Mouse (Mus musculus): ENCODE data around the gene Ms4a18.
"Not testable (repeated sequence)": the region's sequence is repeated elsewhere in the genome, so short reads cannot be mapped to it uniquely, and the experiment has no call there.

The Ms4a18 gene

DNA sequence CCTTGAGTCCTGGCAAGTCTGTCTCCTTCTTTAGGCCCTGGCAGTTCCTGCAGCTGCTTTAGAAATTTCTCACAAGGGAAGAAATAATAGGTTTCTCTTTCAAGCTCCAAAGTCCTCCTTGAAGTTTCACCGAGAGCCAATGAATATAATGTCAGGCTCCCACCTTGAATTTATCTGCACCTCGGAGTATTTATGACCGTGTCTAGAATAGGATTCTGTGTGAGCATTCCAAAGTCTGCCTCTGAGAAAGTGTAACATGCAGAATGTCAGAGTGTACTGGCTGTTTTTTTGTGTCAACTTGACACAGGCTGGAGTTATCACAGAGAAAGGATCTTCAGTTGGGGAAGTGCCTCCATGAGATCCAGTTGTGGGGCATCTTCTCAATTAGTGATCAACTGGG is at the start of gene Ms4a18:
Gene Ms4a18 (minus strand): TSS at position 141 of the 400 bp plus-strand sequence.
- no peak for DNase-seq (ENCODE audit: low spot score in 2 of 2)

DNA sequence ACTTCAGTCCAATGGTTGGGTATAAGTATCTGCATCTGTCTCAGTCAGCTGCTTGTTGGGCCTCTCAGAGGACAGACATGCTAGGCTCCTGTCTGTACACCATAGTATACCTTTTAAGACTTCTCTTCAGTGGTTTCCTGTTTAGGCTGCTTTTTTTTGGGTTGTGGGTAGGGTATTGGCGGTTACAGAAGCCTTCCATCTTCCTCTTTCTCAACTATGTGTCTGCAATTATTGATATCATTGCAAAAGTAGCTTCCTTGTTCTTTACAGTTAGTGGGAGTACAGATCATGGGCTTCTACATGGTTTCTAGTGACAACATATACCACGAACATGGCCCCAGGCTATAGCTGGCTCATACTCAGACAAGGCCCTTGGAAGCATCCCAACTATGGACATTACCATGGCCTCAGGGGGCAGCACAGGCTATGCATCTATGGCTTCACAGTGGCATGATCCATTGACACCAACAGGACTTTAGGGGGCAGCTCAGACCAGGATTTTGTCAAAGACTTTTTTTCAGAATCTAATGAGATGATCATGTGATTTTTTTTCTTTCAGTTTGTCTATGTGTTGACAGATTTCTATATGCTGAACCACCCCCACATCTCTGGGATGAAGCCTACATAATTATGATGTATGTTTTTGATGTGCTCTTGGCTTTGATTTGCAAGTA is 47.5 kb upstream of the Ms4a18 start:
- DNase-seq (ENCODE audit: low spot score in 2 of 2): no peak

DNA sequence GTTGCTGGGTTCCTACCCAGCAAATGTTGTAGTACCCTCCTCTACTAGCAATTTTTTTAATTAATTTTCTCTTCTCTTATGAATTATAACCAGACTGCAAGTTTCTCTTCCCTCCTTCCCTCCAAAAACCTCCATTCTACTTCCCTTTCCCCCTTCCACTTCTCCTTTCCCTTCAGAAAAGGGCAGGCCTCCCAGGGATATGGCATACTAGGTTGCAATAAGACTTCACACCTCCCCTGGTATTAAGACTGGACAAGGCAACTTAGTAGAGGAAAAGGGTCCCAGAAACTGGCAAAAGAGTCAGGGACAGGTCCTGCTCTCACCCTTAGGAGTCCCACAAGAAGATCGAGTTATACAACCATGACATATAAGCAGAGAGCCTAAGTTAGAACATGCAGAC is 43.1 kb upstream of the Ms4a18 start:
- DNase-seq (ENCODE audit: low spot score in 2 of 2): no peak

GRCm38 (mm10) chr19:11059967-11060366 is 42.1 kb upstream of the Ms4a18 start:
- DNase-seq (ENCODE audit: low spot score in 2 of 2): no peak

- not testable (repeated sequence) for DNase-seq (ENCODE audit: low spot score in 2 of 2)
These were observed 37.9 kb upstream of the Ms4a18 start for GRCm38 (mm10) chr19:11055700-11056099.

- DNase-seq (ENCODE audit: low spot score in 2 of 2): no peak
These were observed 35.4 kb upstream of the Ms4a18 start for GRCm38 (mm10) chr19:11053277-11053676.

DNA sequence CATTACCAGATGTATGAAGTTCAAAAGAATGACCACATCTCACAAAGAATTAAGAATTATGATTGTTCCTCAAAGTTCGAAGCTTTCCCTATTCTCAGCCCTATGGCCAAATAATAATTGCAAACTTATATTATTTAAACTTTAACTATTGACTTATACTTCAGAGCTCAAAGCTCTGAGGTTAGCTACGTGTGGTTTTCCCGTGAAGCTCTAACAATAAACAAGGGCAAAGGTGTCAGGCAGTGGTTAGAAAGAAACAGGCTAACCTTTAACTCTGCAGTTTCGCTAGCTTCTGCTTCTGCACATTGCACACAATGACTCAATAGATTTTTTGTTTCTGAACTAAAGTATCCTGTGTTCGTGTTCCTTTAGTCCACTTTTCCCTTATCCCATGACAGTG is 35.0 kb upstream of the Ms4a18 start:
- no peak for DNase-seq (ENCODE audit: low spot score in 2 of 2)

DNA sequence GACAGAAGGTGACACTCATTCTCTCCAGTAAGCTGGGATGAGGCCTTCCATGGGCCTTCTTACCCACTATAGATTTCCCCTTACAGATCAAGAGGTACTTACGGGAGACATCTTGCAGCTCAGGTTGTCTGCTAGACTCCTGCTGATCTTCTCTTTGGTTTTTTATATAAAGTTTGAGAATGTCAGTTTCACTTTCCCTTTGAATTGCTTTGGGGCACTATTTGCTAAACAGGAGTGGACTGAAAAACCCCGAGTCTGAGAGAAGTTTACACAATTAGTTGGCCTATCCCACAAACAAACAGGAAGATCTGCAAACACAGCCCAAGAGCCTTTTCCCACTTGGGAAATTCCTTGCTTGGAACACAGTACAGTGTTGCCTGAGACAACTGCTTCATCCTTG is 32.5 kb upstream of the Ms4a18 start:
- no peak for DNase-seq (ENCODE audit: low spot score in 2 of 2)

DNA sequence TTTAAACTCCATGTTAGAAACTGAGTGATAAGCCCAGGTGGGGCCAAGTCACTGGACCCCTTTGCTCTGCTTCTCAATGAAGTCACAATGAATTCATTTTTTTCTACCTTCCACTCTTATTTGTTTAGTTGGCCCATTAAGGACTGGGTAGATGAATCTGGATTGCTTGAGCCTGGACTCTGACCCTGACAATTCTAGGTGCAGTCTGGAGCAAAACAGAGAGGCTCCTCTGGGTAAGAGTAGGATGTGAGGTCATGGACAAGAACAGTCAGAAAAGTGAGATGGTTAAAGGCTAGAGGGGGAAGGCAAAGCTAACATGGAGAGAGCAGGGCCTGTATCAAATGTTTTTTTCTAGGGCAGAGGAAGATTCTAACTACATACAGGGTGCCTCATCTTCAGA is 31.6 kb upstream of the Ms4a18 start:
- DNase-seq (ENCODE audit: low spot score in 2 of 2): no peak

GRCm38 (mm10) chr19:11048503-11048902 is 30.7 kb upstream of the Ms4a18 start:
- DNase-seq (ENCODE audit: low spot score in 2 of 2): no peak

DNA sequence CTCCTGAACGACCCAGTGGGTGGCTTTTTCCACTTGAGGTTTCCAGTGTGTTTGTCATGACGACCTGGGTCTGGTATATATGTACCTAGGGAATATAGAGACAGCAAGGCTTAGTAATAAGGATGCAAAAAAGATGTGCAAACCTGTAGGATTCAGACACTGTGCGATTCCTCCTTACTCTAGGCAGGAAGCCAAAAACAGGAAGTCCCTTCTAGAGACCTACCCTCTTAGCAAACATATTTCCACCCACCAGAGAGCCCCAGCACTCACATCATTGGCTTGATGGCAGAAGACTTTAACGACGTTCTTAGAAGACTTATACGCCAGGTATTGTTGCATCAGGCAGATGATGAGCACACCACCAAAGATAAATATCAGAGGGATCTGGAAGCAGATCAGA is 30.2 kb upstream of the Ms4a18 start:
- DNase-seq (ENCODE audit: low spot score in 2 of 2): no peak

DNA sequence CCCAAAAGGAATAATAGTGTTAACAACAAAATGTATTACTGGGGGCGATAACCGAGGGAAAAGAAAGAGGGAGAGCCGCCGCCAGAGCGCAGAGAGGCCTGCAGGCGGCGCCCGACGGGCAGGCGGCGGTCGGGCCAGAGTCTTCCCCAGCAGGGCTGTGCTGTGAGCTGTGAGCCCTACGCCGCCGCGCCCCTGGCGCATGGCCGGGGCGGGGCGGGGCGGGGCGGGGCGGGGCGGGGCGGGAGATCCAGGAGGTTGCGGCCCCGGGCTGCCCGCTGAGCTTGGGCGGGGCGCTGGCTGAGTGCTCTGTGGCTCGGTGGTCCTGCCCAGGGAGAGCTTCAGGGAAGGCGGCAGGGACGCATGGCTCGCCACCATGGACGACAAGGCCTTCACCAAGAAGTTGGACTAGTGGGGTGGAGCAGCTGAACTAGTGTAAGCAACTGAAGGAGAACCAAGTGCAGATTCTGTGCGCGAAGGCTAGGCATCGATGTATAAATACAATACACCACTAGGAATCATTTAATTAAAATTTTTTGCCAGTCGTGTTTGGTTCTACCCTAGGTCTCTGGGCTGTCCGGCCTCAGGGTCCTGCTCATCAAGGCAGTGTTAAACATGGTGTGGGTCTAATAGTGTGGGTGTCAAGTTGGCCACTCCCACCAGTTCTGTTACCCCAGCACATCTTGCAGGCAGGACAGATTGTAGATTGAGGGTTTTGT is 27.3 kb upstream of the Ms4a18 start:
- DNase-seq (ENCODE audit: low spot score in 2 of 2): peak; percentile 36 to 45

DNA sequence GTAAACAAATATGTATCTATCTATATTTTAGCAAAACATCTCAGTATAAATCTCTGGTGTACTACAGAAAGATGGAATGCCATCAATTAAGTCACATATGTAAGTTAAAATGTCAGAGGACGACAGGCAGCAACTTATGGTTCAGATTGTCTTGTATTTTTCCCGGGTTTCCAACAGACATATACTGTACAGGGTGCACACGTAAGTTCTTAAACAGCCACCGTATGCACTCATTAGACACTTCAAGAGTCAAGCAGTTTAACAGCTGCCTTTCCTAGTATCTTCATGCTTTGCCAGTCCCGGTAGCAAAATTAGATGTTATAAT is 26.8 kb upstream of the Ms4a18 start:
- no peak for DNase-seq (ENCODE audit: low spot score in 2 of 2)

GRCm38 (mm10) chr19:11037570-11037969 is 19.7 kb upstream of the Ms4a18 start:
- DNase-seq (ENCODE audit: low spot score in 2 of 2): no peak

DNA sequence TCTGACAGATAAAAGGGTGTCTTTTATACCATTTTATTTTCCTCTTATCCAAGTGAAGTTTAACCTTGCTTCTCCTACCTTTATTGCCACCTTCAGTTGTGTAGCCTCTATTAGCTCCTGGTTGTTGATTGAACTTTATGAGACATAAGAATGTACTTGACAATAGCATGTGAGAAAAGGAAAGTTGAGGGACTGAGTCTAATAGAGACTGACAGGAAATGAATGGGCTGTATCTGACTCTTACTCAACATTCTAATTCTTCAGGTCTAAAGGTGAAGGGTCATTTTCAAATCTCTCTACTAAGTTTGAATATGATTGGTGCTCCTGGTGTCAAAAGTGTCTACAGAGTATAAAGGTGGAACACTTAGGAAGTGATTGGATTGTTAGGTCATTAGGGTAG is 4.6 kb upstream of the Ms4a18 start:
- DNase-seq (ENCODE audit: low spot score in 2 of 2): no peak

- no peak for DNase-seq (ENCODE audit: low spot score in 2 of 2)
These were observed 580 bp downstream of the Ms4a18 start for GRCm38 (mm10) chr19:11017251-11017650.

- no peak for DNase-seq (ENCODE audit: low spot score in 2 of 2)
These were observed 1.8 kb downstream of the Ms4a18 start for GRCm38 (mm10) chr19:11015998-11016397.

GRCm38 (mm10) chr19:11015468-11015867 is 2.4 kb downstream of the Ms4a18 start:
- no peak for DNase-seq (ENCODE audit: low spot score in 2 of 2)

- DNase-seq (ENCODE audit: low spot score in 2 of 2): no peak
These were observed 24.7 kb downstream of the Ms4a18 start, which contains the start of gene Ms4a15 for GRCm38 (mm10) chr19:10993150-10993549. TSS of gene Ms4a15 (minus strand) at chr19:10993250.

DNA sequence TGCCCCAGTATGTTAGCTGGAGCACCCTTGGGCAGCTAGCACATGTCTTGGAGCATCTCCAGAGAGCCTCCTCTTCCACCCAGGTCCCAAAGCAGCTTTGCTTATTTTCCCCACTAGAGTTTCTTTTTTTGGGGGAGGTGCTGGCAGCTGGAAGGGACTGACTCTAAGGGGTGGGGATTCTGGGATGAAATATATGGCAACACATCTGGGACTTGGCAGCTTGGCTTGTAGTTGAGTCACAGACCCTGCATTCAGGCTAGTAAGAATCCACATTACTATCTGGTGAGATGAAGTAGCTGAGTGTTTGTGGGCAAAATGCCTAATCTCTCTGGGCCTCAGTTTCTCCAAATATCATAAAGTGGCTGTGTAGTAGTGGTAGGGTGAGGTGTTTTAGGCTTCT is 25.9 kb downstream of the Ms4a18 start:
- DNase-seq (ENCODE audit: low spot score in 2 of 2): no peak

GRCm38 (mm10) chr19:10990751-10991150 is 27.1 kb downstream of the Ms4a18 start:
- DNase-seq (ENCODE audit: low spot score in 2 of 2): no peak

GRCm38 (mm10) chr19:10988563-10988962 is 29.3 kb downstream of the Ms4a18 start:
- DNase-seq (ENCODE audit: low spot score in 2 of 2): no peak

DNA sequence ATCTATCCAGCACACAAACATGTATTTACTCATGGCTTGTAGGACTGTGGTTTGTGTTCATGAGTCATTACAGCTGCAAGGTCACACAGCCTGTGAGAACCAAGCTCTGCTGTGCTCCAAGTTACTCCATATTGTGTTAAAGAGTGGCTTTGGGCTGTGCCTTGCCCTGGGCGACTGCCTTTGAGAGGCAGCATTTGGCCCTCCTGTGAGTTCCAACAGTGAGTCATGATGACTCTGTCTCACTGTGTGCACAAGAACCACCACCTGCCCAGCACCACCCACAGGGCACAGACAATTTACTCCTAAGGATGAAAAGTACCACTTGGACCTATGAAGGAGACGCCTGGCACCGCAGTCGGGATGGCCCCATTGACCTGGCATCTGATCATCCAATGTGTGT is 31.9 kb downstream of the Ms4a18 start:
- DNase-seq (ENCODE audit: low spot score in 2 of 2): peak in 1 of 2 experiments; percentile 17

GRCm38 (mm10) chr19:10984551-10984950 is 33.3 kb downstream of the Ms4a18 start:
- DNase-seq (ENCODE audit: low spot score in 2 of 2): no peak
